Mouse (Mus musculus) forebrain, embryonic 11.5 days (tissue): ENCODE measurements around the gene Hecw1. TPM values are rescaled to one million over a fixed set of nuclear protein-coding genes. Genes with fewer than 3 reads are reported as not detected.

Source experiments
- polyA plus RNA-seq: library from polyadenylated mRNA; unstranded; fragments of >200 nt; fragmentation: Nextera tagmentation; extraction: Ambion mirVana; gene quantifications from 2 replicates; pipeline ENCODE4 v1.2.1, GENCODE M21; 2014

The Hecw1 gene
- polyA plus RNA-seq, 1 experiment from 2014 or later: 5.5 TPM

Other genes starting within 250 kb of the Hecw1 start
- 106 and 109 TPM in 2 replicates for gene Mrpl32, start 89.9 kb upstream of the Hecw1 start, polyA plus RNA-seq
- 197 and 212 TPM in 2 replicates for gene Psma2, start 90.0 kb upstream of the Hecw1 start, polyA plus RNA-seq
- 26.0 and 30.2 TPM in 2 replicates for gene AW209491, start 106.9 kb upstream of the Hecw1 start, polyA plus RNA-seq